Mouse (Mus musculus): ENCODE measurements around the gene Lrrc8d. TPM values are rescaled to one million over a fixed set of nuclear protein-coding genes. Genes with fewer than 3 reads are reported as not detected.

Lrrc8d gene
- total and polyA plus RNA-seq, 3 experiments: 7.0 to 26.1 (median 16.6) TPM

- no peak for DNase-seq (ENCODE audit: extremely low read depth)
- dilution Hi-C loops (cut with MboI; ENCODE audit: extremely low pct_ligation_motif_present, extremely low pct_unique_long_range_greater_than_20kb, low sequenced_read_pairs) (no loop called here), in situ Hi-C loops (cut with MboI; ENCODE audit: low pct_ligation_motif_present, low pct_unique_long_range_greater_than_20kb, low sequenced_read_pairs) (no loop called here)
Measured at GRCm38 (mm10) chr5:105821390-105821789, 121.6 kb downstream of the Lrrc8d start.

DNA sequence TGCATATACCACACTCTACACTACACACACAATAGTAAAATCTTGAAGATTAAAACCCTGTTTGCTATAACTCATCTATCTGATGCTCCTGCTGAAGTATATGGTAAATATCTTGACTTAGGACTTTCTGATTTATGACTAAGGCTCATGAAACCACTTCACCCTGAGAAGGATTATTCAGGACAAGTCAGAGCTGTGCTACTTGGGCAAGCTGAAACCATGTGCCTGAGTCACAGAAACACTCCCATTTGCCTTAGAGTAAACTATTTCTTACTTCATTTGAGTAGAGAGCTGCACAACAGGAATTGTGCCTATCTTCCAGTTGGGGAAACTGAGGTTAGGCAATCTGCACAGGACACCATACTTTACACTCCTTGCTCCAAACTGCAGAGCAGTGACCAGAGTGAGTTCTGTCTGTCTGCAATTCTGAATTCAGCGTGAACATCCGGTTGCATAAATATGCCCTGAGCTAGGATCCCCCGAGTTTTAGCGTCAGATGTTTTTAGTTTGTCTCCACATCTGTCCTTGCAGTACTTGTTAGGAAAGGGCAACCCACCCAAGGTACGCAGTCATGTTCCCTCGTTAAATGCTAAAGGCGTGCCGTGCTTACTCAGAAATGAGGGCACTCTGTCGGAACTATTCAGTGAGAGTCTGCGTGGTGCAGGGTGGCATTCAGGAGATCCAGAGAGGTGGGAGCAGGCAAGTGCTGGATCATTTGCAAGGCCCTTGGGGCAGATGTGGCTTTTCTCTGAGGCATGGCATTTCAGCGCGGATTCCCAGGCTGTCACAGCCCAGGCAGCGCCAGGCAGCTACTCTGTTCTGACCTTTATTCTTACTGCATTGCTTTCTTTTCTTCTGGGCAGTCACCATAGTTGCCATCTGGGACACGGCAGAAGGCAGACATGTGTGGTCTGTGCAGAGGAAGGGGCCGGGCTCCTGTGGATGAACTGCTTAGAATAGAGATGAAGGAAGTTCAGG is 123.0 kb downstream of the Lrrc8d start:
- Histone ChIP-seq H3K9me3 (replicated peaks; ENCODE audit: low read length) (no peaks in the 10 kb centered on the region), H3K27ac (ENCODE audit: insufficient read depth, low read depth) (no peak overlapping the region), H3K9ac (ENCODE audit: insufficient read depth, low read depth) (no peak overlapping the region), H3K4me3 (replicated peaks in 1 of 3; ENCODE audit: low read depth in 2 of 3, low read length in 2 of 3, poor library complexity in 1 of 3) (no peak overlapping the region), H3K79me2 (replicated peaks; ENCODE audit: control insufficient read depth, extremely low read depth, insufficient read depth, poor library complexity, severe bottlenecking) (no peaks in the 10 kb centered on the region), H3K36me3 (replicated peaks in 1 of 2; ENCODE audit: control insufficient read depth in 1 of 2, insufficient read depth in 1 of 2, low read length in 1 of 2) (peaks cover 6 to 18% of the 10 kb centered on the region in 2 experiments), H3K27me3 (replicated peaks) (no peaks in the 10 kb centered on the region), H3K4me2 (ENCODE audit: insufficient read depth, low read depth, poor library complexity, severe bottlenecking) (no peak overlapping the region), H3K4me1 (ENCODE audit: control insufficient read depth in 1 of 2, insufficient read depth in 2 of 2) (peaks cover 0 to 6% of the 10 kb centered on the region in 2 experiments; a peak in 3 of 4 replicates)
- dilution Hi-C loops (cut with MboI; ENCODE audit: extremely low pct_ligation_motif_present, extremely low pct_unique_long_range_greater_than_20kb, low sequenced_read_pairs): no loop called here
- DNase-seq (ENCODE audit: extremely low read depth): no peak
- in situ Hi-C loops (cut with MboI; ENCODE audit: low pct_ligation_motif_present, low pct_unique_long_range_greater_than_20kb, low sequenced_read_pairs): no loop called here
- TF ChIP-seq ZC3H11A (IDR thresholded peaks at IDR 0.05; ENCODE audit: low read depth, low read length): no peak
- TF ChIP-seq RCOR1 (conservative IDR thresholded peaks at IDR 0.05; ENCODE audit: low read depth, low read length): no peak
- TF ChIP-seq BHLHE40 (IDR thresholded peaks at IDR 0.05; ENCODE audit: low read depth, low read length): no peak
- no peak for TF ChIP-seq POLR2AphosphoS2 (IDR thresholded peaks at IDR 0.05; ENCODE audit: low read depth, low read length)
- TF ChIP-seq SMC3 (IDR thresholded peaks at IDR 0.05; ENCODE audit: low read depth, low read length): no peak
- TF ChIP-seq USF1 (IDR thresholded peaks at IDR 0.05; ENCODE audit: low read depth, low read length): no peak
- no peak for TF ChIP-seq IRF4 (IDR thresholded peaks at IDR 0.05; ENCODE audit: low read depth, low read length)
- no peak for TF ChIP-seq POLR2A (IDR thresholded peaks at IDR 0.05; ENCODE audit: low read depth, low read length)
- TF ChIP-seq MAX (IDR thresholded peaks at IDR 0.05; ENCODE audit: low read length): no peak
- no peak for TF ChIP-seq CTCF (conservative IDR thresholded peaks at IDR 0.05 in 1 of 2, IDR thresholded peaks at IDR 0.05 in 1 of 2; ENCODE audit: low read depth in 2 of 2, low read length in 2 of 2)
- TF ChIP-seq NELFE (IDR thresholded peaks at IDR 0.05; ENCODE audit: low read depth, low read length): no peak
- TF ChIP-seq ELF1 (IDR thresholded peaks at IDR 0.05; ENCODE audit: low read depth, low read length): no peak
- TF ChIP-seq UBTF (IDR thresholded peaks at IDR 0.05; ENCODE audit: low read depth, low read length): no peak
- no peak for TF ChIP-seq MYC (IDR thresholded peaks at IDR 0.05; ENCODE audit: low read depth, low read length)
- TF ChIP-seq E2F4 (IDR thresholded peaks at IDR 0.05; ENCODE audit: insufficient replicate concordance, low read depth, low read length): no peak
- TF ChIP-seq ZMIZ1 (IDR thresholded peaks at IDR 0.05; ENCODE audit: low read depth, low read length): no peak
- TF ChIP-seq JUND (conservative IDR thresholded peaks at IDR 0.05; ENCODE audit: low read depth, low read length): no peak
- no peak for TF ChIP-seq TCF12 (IDR thresholded peaks at IDR 0.05; ENCODE audit: low read depth, low read length)
- no peak for TF ChIP-seq MAFK (IDR thresholded peaks at IDR 0.05; ENCODE audit: insufficient replicate concordance, low read length)
- TF ChIP-seq SIN3A (IDR thresholded peaks at IDR 0.05; ENCODE audit: low read length): no peak

More at GRCm38 (mm10) chr5:105821390-105821789, 121.6 kb downstream of the Lrrc8d start:
- H3K4me2 ChIP-seq (ENCODE audit: insufficient read depth, low read depth, poor library complexity, severe bottlenecking): no peak overlapping the region
- no peak for TF ChIP-seq RCOR1 (conservative IDR thresholded peaks at IDR 0.05; ENCODE audit: low read depth, low read length)
- H3K36me3 ChIP-seq (replicated peaks in 1 of 2; ENCODE audit: control insufficient read depth in 1 of 2, insufficient read depth in 1 of 2, low read length in 1 of 2): peaks cover 16 to 31% of the 10 kb centered on the region in 2 experiments
- H3K4me1 ChIP-seq (ENCODE audit: control insufficient read depth in 1 of 2, insufficient read depth in 2 of 2): peaks cover 0 to 4% of the 10 kb centered on the region in 2 experiments; a peak in 3 of 4 replicates
- H3K9ac ChIP-seq (ENCODE audit: insufficient read depth, low read depth): no peak overlapping the region
- H3K4me3 ChIP-seq (replicated peaks in 1 of 3; ENCODE audit: low read depth in 2 of 3, low read length in 2 of 3, poor library complexity in 1 of 3): no peak overlapping the region
- no peaks in the 10 kb centered on the region for H3K79me2 ChIP-seq (replicated peaks; ENCODE audit: control insufficient read depth, extremely low read depth, insufficient read depth, poor library complexity, severe bottlenecking)
- H3K9me3 ChIP-seq (replicated peaks; ENCODE audit: low read length): no peaks in the 10 kb centered on the region
- no peaks in the 10 kb centered on the region for H3K27me3 ChIP-seq (replicated peaks)
- H3K27ac ChIP-seq (ENCODE audit: insufficient read depth, low read depth): no peak overlapping the region

All from CH12.LX (cell line).